Mouse (Mus musculus): ENCODE data around the gene Vrk1.

Vrk1 gene

GRCm38 (mm10) chr12:106115070-106115891 is 105.3 kb downstream of the Vrk1 start:
- 65% methylated on average over 6 of the region's 6 CpGs for WGBS

- 27% methylated on average over 5 of the region's 5 CpGs for WGBS
Measured at GRCm38 (mm10) chr12:106115892-106116206, 105.8 kb downstream of the Vrk1 start.

GRCm38 (mm10) chr12:106123276-106123675 is 113.2 kb downstream of the Vrk1 start:
- WGBS, result 37% methylated on average over 14 of the region's 14 CpGs

DNA sequence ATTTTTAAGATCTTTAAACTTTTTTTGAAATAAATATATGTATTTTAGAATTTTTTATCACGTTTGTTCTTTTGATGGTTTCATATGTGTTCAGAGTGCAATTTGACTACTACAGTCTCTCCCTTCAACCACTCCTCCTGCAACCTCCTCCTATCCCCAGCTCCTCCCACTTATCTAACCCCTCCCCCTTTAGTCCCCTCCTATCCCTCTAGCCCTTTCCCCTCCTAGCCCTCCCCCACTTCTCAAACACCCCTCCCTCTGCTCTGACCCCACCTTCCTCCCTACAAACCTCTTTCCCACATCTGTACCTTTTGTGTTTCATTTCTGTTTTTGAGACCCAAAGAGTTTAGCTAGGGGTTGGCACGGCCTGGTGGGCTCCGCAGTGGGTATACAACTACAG is 114.6 kb downstream of the Vrk1 start:
- 87% methylated on average over 3 of the region's 3 CpGs for WGBS

Data from cerebral cortex, adult 2 months (tissue).